Mouse (Mus musculus) natural killer cell, adult 2 months (primary cell): ENCODE measurements at regions not wholly inside any gene's neighbourhood (a gene's known extent, or its start where the extent isn't known, plus 50 kb on each side); places are given as distances from the start of the nearest gene placed in this dataset.

Source experiments
- DNase-seq, 2 experiments: peaks; one replicate each; pipeline ENCODE4 v3.0.0; 2022; ENCODE audit warnings: low spot score in 2 of 2

GRCm38 (mm10) chr11:112720652-112721051, 61.4 kb upstream of the Sox9 start:
- DNase-seq, result no peak

- DNase-seq, result no peak
Observed at GRCm38 (mm10) chr11:112722936-112723335, 59.1 kb upstream of the Sox9 start.

- DNase-seq, result no peak
Observed at GRCm38 (mm10) chr11:112728154-112728952, 53.7 kb upstream of the Sox9 start.
